Mouse (Mus musculus) E14TG2a.4 (cell line): ENCODE data around the gene Adarb1.
A peak's percentile ranks its signal among the peaks of the same experiment; 100 is the strongest.

Experiments
- H3K27me3 ChIP-seq: 2 replicates; pipeline ENCODE4 v1.6.1; 2014; ENCODE audit warnings: low read length, control low read depth; ENCODE audit not compliant: insufficient read depth
- H3K36me3 ChIP-seq: 2 replicates; pipeline ENCODE4 v1.6.1; 2014; ENCODE audit warnings: low read length, control low read depth; ENCODE audit not compliant: insufficient read depth
- H3K4me1 ChIP-seq: replicated peaks from 2 replicates; pipeline ENCODE4 v1.6.1; 2014; ENCODE audit warnings: low read depth, low read length, control low read depth
- H3K4me3 ChIP-seq: replicated peaks from 2 replicates; pipeline ENCODE4 v1.5.1; 2014; ENCODE audit warnings: mild to moderate bottlenecking, low read length
- H3K9me3 ChIP-seq: 2 replicates; pipeline ENCODE4 v1.6.1; 2014; ENCODE audit warnings: low read length, control low read depth
- CTCF ChIP-seq: conservative IDR thresholded peaks from 2 replicates; pipeline ENCODE4 v1.5.1; 2014; ENCODE audit warnings: low read length
- NANOG ChIP-seq: IDR thresholded peaks from 2 replicates; pipeline ENCODE4 v1.6.1; 2014; ENCODE audit warnings: borderline replicate concordance, low read length, mixed read lengths
- POU5F1 ChIP-seq: IDR thresholded peaks from 2 replicates; pipeline ENCODE4 v1.6.1; 2014; ENCODE audit warnings: low read length, borderline replicate concordance

Gene Adarb1

GRCm38 (mm10) chr10:77418138-77418537 lies at the start of gene Adarb1:
Gene Adarb1, minus strand, starts transcription at chr10:77418270.
- Histone ChIP-seq H3K27me3 (peaks cover 33% of the 10 kb centered on the region), H3K9me3 (no peaks in the 10 kb centered on the region), H3K4me1 (peaks cover 25% of the 10 kb centered on the region), H3K4me3 (peak within 1 kb of the TSS; percentile 94), H3K36me3 (no peaks in the 10 kb centered on the region)
- TF ChIP-seq CTCF (no peak), NANOG (no peak), POU5F1 (no peak)

GRCm38 (mm10) chr10:77467407-77467806 lies 49.3 kb upstream of the Adarb1 start:
- H3K27me3 ChIP-seq, result 0 out of 2 replicates have a peak, but pooled peaks cover 3% of the 10 kb centered on the region
- H3K9me3 ChIP-seq, result no peaks in the 10 kb centered on the region
- no peak overlapping the region for H3K4me3 ChIP-seq
- H3K4me1 ChIP-seq, result peaks cover 2% of the 10 kb centered on the region; the same call in 1 of the 2 replicates
- H3K36me3 ChIP-seq, result no peaks in the 10 kb centered on the region
- TF ChIP-seq CTCF, result no peak
- TF ChIP-seq NANOG, result no peak
- no peak for TF ChIP-seq POU5F1

DNA sequence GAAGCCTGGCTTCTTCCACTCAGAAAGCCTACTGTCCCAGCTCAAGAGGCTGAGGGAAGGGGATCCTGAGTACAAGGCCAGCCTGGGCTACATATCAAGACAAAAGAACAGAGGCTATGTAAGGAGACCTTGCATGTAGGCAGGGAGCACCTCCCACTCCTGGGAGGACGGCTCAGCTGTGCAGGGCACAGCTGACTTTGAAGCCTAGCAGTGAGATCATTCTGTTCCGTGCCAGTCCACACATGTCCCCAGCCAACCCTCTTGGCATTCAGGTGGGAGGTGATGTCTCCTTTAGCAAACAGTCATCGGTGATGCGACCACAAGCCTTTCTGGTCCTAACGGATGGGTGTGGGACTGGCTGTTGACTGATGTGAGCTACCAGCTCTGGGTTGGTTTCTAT lies 47.8 kb upstream of the Adarb1 start:
- Histone ChIP-seq H3K36me3 (no peaks in the 10 kb centered on the region), H3K27me3 (no peaks in the 10 kb centered on the region), H3K4me1 (peaks cover 2% of the 10 kb centered on the region; the same call in 1 of the 2 replicates), H3K4me3 (no peak overlapping the region), H3K9me3 (no peaks in the 10 kb centered on the region)
- TF ChIP-seq CTCF (no peak), POU5F1 (no peak), NANOG (no peak)

DNA sequence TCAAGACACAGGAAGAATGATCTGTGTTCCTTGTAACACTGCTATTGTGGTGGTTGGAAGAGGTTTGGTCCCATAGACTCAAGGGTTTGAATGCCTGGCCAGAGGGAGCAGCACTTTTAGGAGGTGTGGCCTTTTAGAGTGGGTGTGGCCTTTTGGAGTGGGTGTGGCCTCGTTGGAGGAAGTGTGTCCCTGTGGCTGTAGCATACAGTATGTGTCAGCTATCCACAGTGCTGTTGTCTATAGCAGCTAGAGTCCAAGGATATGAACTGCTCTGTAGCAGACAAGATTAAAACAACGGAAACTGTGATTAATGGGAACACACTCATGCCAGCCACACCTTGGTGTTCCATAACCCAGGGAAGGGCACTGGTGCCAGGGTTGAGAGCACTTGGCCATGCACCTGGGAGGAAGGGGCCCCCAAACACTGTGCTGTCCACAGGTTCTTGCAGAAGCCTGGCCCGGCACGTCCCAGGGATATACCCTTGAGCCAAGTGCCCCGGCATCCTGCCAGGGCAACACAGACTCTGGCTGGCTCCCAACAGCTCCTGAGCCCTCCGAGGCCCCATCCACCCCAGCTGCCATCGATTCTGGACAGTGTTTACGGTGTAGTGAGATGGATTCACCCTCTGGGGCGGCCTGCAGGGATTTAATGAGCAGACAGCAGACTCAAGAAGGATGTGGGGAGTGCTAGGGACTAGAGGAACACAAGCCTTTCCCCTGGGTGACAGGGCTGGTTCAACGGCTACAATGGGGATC lies 46.3 kb upstream of the Adarb1 start:
- H3K4me1 ChIP-seq, result no peaks in the 10 kb centered on the region
- H3K4me3 ChIP-seq, result no peak overlapping the region
- H3K27me3 ChIP-seq, result no peaks in the 10 kb centered on the region
- H3K36me3 ChIP-seq, result no peaks in the 10 kb centered on the region
- TF ChIP-seq POU5F1, result no peak
- TF ChIP-seq NANOG, result no peak
- no peak for TF ChIP-seq CTCF
- no peaks in the 10 kb centered on the region for H3K9me3 ChIP-seq

- no peaks in the 10 kb centered on the region for H3K9me3 ChIP-seq
- H3K4me3 ChIP-seq, result no peak overlapping the region
- H3K36me3 ChIP-seq, result no peaks in the 10 kb centered on the region
- H3K4me1 ChIP-seq, result no peaks in the 10 kb centered on the region
- no peaks in the 10 kb centered on the region for H3K27me3 ChIP-seq
- TF ChIP-seq CTCF (no peak), POU5F1 (no peak), NANOG (no peak)
These were observed 43.1 kb upstream of the Adarb1 start for GRCm38 (mm10) chr10:77461161-77461560.

GRCm38 (mm10) chr10:77457701-77458100 lies 39.6 kb upstream of the Adarb1 start:
- Histone ChIP-seq H3K36me3 (no peaks in the 10 kb centered on the region), H3K27me3 (no peaks in the 10 kb centered on the region), H3K4me1 (no peaks in the 10 kb centered on the region), H3K9me3 (no peaks in the 10 kb centered on the region), H3K4me3 (no peak overlapping the region)
- no peak for TF ChIP-seq CTCF
- TF ChIP-seq POU5F1, result no peak
- TF ChIP-seq NANOG, result no peak

DNA sequence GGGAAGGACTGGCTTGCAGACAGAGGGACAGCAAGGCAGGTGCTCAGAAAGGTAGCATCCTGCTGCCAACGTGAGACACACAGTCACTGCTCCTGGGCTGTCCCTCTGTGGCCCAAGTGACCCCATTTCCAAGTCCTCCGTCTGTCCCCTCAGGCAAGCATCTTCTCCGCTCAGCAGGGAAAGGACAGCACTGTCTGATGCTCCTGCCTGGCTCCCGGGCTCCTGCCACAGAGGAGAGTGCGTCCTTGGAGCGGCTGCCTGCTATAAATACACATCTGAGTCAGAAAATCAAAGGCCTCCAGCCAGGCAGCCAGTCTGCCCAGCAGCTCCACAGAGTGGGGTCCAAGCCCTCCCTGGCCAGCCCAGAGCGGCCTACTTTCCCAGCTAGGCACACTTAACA lies 38.4 kb upstream of the Adarb1 start:
- no peaks in the 10 kb centered on the region for H3K36me3 ChIP-seq
- H3K4me3 ChIP-seq, result no peak overlapping the region
- no peaks in the 10 kb centered on the region; the same call in 1 of the 2 replicates for H3K27me3 ChIP-seq
- TF ChIP-seq POU5F1 (no peak), NANOG (no peak), CTCF (no peak)
- no peaks in the 10 kb centered on the region for H3K4me1 ChIP-seq
- no peaks in the 10 kb centered on the region for H3K9me3 ChIP-seq

DNA sequence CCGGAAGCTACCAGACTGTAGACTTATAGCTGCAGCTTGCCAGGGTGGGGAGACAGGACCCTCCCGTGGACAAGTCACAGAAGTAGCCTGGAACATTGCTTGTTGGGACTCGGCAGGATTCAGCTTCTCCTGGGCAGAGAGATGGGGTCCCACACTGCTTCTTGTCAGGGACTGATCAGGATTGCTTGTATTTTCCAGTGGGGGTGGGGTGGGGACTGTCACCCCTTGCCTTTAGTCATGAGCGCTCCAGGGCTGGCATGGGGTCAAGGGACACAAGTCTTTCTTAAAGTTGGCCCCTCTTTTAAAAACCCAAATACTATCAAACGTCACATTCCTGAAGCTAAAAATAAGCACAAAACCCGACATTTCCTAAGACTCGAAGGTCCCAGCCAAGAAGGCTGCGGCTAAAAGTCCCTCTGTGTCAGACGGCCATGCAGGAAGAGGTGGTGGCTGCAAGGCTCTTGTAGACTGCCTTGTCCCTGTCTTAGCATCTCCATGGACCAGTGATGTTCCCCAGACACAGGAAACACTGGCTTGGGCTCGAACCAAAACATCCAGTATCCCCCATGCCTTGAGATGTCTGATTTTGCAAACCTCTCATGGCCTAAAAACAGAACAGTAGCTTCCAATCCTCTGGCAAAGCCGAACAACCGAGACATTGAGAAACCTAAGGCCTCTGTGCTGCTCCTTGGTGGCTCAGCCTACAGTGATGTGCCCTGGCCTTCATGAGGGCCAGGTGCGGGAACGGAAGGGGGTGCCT lies 37.4 kb upstream of the Adarb1 start:
- Histone ChIP-seq H3K4me1 (no peaks in the 10 kb centered on the region), H3K9me3 (no peaks in the 10 kb centered on the region), H3K4me3 (no peak overlapping the region), H3K36me3 (no peaks in the 10 kb centered on the region), H3K27me3 (no peaks in the 10 kb centered on the region; the same call in 1 of the 2 replicates)
- TF ChIP-seq POU5F1 (no peak), CTCF (no peak), NANOG (no peak)

DNA sequence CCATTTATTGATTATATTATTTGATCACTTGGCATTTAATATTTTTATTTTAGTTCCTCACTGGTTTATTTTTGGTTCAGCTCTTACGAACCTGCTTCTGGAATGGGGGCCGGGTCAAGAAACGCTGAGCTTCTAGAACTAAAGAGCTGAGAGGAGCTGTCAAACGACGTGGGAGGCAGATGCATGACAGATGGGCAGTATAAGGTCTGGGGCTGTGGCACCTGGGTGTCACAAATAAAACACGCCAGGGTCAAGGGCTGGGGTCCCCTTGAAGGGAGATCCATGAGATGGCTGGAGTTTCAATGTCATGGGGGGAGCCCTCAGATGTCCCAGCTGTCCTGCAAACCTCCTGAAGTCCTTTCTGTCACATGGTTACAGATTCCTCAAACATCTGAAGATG lies 36.7 kb upstream of the Adarb1 start:
- Histone ChIP-seq H3K4me1 (no peaks in the 10 kb centered on the region), H3K36me3 (no peaks in the 10 kb centered on the region), H3K9me3 (no peaks in the 10 kb centered on the region), H3K27me3 (no peaks in the 10 kb centered on the region; the same call in 1 of the 2 replicates), H3K4me3 (no peak overlapping the region)
- no peak for TF ChIP-seq CTCF
- no peak for TF ChIP-seq POU5F1
- TF ChIP-seq NANOG, result no peak
